11 mouse cellular contexts compared by ENCODE assay signal in the genomic region with DNA sequence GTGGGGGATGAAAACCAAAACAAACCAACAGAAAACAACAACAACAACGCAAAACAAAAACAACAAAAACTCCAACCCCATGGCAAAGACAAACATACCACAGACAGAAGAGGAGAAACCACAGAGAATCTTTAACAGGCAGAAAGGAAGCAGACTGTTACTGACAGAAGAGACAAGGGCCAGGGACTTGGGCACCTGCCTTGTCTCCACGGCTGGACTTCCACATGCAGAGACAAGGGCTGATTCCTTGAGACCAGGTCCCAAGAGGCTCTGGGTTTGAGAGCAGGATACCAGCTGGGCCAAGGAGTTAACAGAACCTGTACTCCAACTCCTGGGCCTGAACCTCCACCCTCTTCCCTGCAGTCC.
DNase-seq lines count a peak whose midpoint lies in the region; ATAC-seq and TF ChIP-seq lines count a peak whose summit lies in the region.
"Had no signal": no experiment of that assay in that cellular context is flagged by ENCODE, and none has a peak within 500 bp of the region (broad histone marks: within the 10 kb centered on the region; RNA-seq: fewer than 3 reads in every experiment).

No protein-coding gene starts in this region.

- no peak overlapping the region for H3K4me2 ChIP-seq in heart, embryonic 11.5 days
- no peak overlapping the region for H3K4me2 ChIP-seq in kidney, embryonic 16.5 days (replicated peaks; ENCODE audit: low read depth, low read length)

- no peak for TF ChIP-seq CTCF in gastrocnemius, adult 2 months (IDR thresholded peaks at IDR 0.05)

- no peak overlapping the region for H3K9ac ChIP-seq in heart, embryonic 11.5 days (ENCODE audit: low read depth, low read length)
- no peak overlapping the region for H3K9ac ChIP-seq in kidney, embryonic 16.5 days (replicated peaks; ENCODE audit: low read length)

- H3K9me3 ChIP-seq in heart, embryonic 11.5 days (replicated peaks; ENCODE audit: control insufficient read depth, low read length): no peaks in the 10 kb centered on the region
- H3K9me3 ChIP-seq in kidney, embryonic 16.5 days (ENCODE audit: low read length): no peaks in the 10 kb centered on the region

- no peaks in the 10 kb centered on the region for H3K27me3 ChIP-seq in heart, embryonic 11.5 days (ENCODE audit: control insufficient read depth, insufficient read depth, low read length)
- no peaks in the 10 kb centered on the region for H3K27me3 ChIP-seq in kidney, embryonic 16.5 days (ENCODE audit: insufficient read depth, low read length)

- intact Hi-C loops in gastrocnemius, adult 2 months (cut with DNase I): no loop called here

- no peak for ATAC-seq in heart, embryonic 11.5 days (replicated peaks; ENCODE audit: insufficient number of reproducible peaks, low FRiP score, low TSS enrichment)
- ATAC-seq in kidney, embryonic 16.5 days (ENCODE audit: low FRiP score, low TSS enrichment): no peak

- peak; percentile 87 for DNase-seq in heart, adult 11 months
- no peak for DNase-seq in kidney, adult 11 months
- peak; percentile 24 for DNase-seq in thymus, postnatal 4 days
- no peak for DNase-seq in thymus, postnatal 25 days
- DNase-seq in gastrocnemius, adult 2 months: no peak
- DNase-seq in gastrocnemius, postnatal 4 days (ENCODE audit: low spot score in 2 of 2): no peak
- DNase-seq: cerebellum, adult 18-20 months; heart, adult 2 months; spleen, adult 18-20 months had no signal

- peaks cover 3% of the 10 kb centered on the region; the same call in 1 of the 2 replicates for H3K4me1 ChIP-seq in heart, embryonic 11.5 days (ENCODE audit: control insufficient read depth, insufficient read depth, low read length)
- peaks cover 57% of the 10 kb centered on the region for H3K4me1 ChIP-seq in kidney, embryonic 16.5 days (ENCODE audit: insufficient read depth, low read length)

- WGBS in heart, embryonic 11.5 days (ENCODE audit: insufficient replicate concordance): 43% methylated on average over 2 of the region's 2 CpGs
- 57% methylated on average over 2 of the region's 2 CpGs for WGBS in kidney, embryonic 16.5 days

- H3K36me3 ChIP-seq in heart, embryonic 11.5 days (ENCODE audit: control insufficient read depth, insufficient read depth, low read length): no peaks in the 10 kb centered on the region
- H3K36me3 ChIP-seq in kidney, embryonic 16.5 days (ENCODE audit: insufficient read depth, low read length): no peaks in the 10 kb centered on the region

- H3K4me3 ChIP-seq in heart, embryonic 11.5 days (ENCODE audit: low read depth, low read length): no peak overlapping the region
- no peak overlapping the region for H3K4me3 ChIP-seq in kidney, embryonic 16.5 days (ENCODE audit: low read length)
- no peak overlapping the region for H3K4me3 ChIP-seq in gastrocnemius, adult 2 months
- H3K4me3 ChIP-seq: heart, adult 2 months had no signal

- no peak overlapping the region for H3K27ac ChIP-seq in heart, embryonic 11.5 days (ENCODE audit: low read depth, low read length)
- H3K27ac ChIP-seq in kidney, embryonic 16.5 days (ENCODE audit: low read length): peak overlapping the region; percentile 59; the same call in 1 of the 2 replicates
- H3K27ac ChIP-seq in gastrocnemius, adult 2 months: no peak overlapping the region
- H3K27ac ChIP-seq: heart, adult 2 months had no signal

Comparison
In these comparisons a context has a peak if more than half of its experiments do, and no peak if none do; other contexts are left out.
1. DNase-seq: peak in heart, adult 11 months (single experiment) and thymus, postnatal 4 days (single experiment); none in kidney, adult 11 months (single experiment), thymus, postnatal 25 days (single experiment), gastrocnemius, adult 2 months (single experiment) and gastrocnemius, postnatal 4 days (0 of 2).